Mouse (Mus musculus) midbrain, embryonic 11.5 days (tissue): ENCODE results near the gene Ei24. TPM values are rescaled to one million over a fixed set of nuclear protein-coding genes. Genes with fewer than 3 reads are reported as not detected.

Source experiments
- ATAC-seq: fragments of 200-750 bp; cut with Nextera tagmentation; 2 replicates; pipeline ENCODE4 v1.8.0; 2017; ENCODE audit warnings: moderate TSS enrichment, moderate library complexity; ENCODE audit not compliant: low FRiP score
- DNase-seq: peaks from one replicate; pipeline ENCODE4 v3.0.0; 2015; ENCODE audit warnings: low spot score; ENCODE audit errors: missing footprints
- H3K27ac ChIP-seq: fragments of 300-500 bp; sonication (generic); 2 replicates; pipeline ENCODE4 v1.5.1; 2014; ENCODE audit warnings: low read depth, low read length
- H3K27me3 ChIP-seq: fragments of 300-500 bp; sonication (generic); 2 replicates; pipeline ENCODE4 v1.6.1; 2014; ENCODE audit warnings: mild to moderate bottlenecking, low read length, moderate library complexity, mixed read lengths; ENCODE audit not compliant: control insufficient read depth, insufficient read depth
- H3K36me3 ChIP-seq: fragments of 300-500 bp; sonication (generic); 2 replicates; pipeline ENCODE4 v1.6.1; 2014; ENCODE audit warnings: mild to moderate bottlenecking, low read length, moderate library complexity, mixed read lengths; ENCODE audit not compliant: control insufficient read depth, insufficient read depth
- H3K4me1 ChIP-seq: fragments of 300-500 bp; sonication (generic); 2 replicates; pipeline ENCODE4 v1.6.1; 2014; ENCODE audit warnings: low read length; ENCODE audit not compliant: control insufficient read depth, insufficient read depth
- H3K4me2 ChIP-seq: fragments of 300-500 bp; sonication (generic); 2 replicates; pipeline ENCODE4 v1.6.1; 2014; ENCODE audit warnings: mild to moderate bottlenecking, moderate library complexity
- H3K4me3 ChIP-seq: fragments of 300-500 bp; sonication (generic); 2 replicates; pipeline ENCODE4 v1.5.1; 2014; ENCODE audit warnings: low read depth, low read length
- H3K9ac ChIP-seq: fragments of 300-500 bp; sonication (generic); 2 replicates; pipeline ENCODE4 v1.6.1; 2014; ENCODE audit warnings: low read length
- H3K9me3 ChIP-seq: fragments of 300-500 bp; sonication (generic); 2 replicates; pipeline ENCODE4 v1.6.1; 2016; ENCODE audit warnings: low read length; ENCODE audit not compliant: control insufficient read depth
- WGBS: fragments of 180-500 bp; shearing (Covaris S2); extraction: QIAGEN DNeasy Blood & Tissue Kit; methylation state at CpG from one replicate; pipeline ENCODE4 v1.1.7; 2014; 5-methylcytosine and 5-hydroxymethylcytosine counted together
- polyA plus RNA-seq: library from polyadenylated mRNA; unstranded; fragments of >200 nt; fragmentation: Nextera tagmentation; extraction: Ambion mirVana; gene quantifications from 2 replicates; pipeline ENCODE4 v1.2.1, GENCODE M21; 2014

The Ei24 gene
- polyA plus RNA-seq, 1 experiment from 2014 or later: 70.3 TPM

DNA sequence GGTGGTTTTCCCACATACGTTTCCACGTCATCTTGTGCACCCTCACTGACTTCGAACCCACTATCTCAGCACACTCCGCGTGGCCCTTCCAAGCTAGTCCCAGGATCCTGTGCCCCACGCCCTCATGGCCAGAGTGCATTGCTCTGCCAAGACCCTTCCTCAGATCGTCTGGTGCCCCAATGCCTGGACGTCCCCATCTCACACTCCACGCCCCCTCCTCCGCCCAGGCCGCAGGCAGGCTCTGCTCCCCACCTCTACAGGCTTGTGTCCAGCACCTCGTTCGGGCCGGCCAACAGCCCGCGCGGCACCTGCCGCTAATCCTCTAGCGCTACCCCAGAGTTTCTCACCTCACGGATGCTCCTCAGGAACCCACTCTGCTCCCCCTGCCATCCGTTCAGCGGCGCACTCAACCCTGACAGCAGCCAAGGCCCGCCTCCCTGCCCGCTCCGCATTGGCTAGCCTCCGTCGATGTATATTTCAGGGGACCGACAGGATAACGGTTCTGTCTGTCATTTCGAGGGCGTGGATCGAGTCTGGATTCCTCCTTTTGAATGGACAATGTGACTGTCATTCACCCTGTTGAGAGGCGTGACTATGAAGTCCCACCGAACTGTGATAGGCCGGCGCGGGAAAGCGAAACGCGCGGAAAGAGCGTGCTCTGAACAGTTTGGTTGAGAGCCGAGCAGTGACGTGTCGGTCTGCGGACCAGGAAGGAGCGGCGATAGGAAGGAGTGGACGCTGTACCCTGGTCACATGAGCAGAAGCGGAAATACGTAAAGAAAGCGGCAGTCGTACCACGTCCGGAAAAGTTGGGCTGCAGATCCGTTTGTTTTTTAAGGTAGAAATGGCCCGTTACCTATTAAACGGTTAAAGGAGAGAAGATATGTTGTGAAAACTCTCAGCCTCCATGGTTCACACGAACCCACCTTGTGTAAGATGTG, 29.7 kb downstream of the Ei24 start, which contains the start of gene Stt3a:
TSS of gene Stt3a (minus strand) at position 477 of the 941 bp plus-strand sequence.
- DNase-seq (peak; percentile 99), ATAC-seq (peak; percentile 100)
- peaks cover 10% of the 10 kb centered on the region for H3K4me1 ChIP-seq
- H3K27me3 ChIP-seq: no peaks in the 10 kb centered on the region
- peaks cover 11% of the 10 kb centered on the region; the same call in 1 of the 2 replicates for H3K36me3 ChIP-seq
- H3K4me3 ChIP-seq: peak within 1 kb of the TSS; percentile 84
- peak within 1 kb of the TSS; percentile 59 for H3K27ac ChIP-seq
- under 1% methylated on average over 60 of the region's 60 CpGs for WGBS
- peak within 1 kb of the TSS; percentile 88 for H3K4me2 ChIP-seq
- peak within 1 kb of the TSS; percentile 87 for H3K9ac ChIP-seq
- no peaks in the 10 kb centered on the region for H3K9me3 ChIP-seq

DNA sequence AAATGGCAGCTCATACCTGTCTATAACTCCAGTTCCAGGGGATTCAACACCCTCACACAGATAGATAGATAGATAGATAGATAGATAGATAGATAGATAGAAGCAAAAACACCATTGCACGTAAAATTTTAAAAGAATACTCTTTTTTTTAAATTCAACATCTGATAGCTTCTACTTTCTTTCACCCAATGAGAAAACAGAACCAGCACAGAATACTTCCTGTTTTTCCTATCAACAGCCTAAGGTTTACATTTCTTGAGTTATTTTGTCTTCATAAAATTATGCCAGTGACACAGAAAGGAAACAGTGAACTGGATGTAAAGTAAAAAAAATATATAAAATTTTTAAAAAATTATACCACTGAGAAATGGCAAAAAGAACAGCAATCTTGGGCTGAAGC, 32.8 kb downstream of the Ei24 start:
- WGBS: 91% methylated on average over 1 of the region's 1 CpGs
- Histone ChIP-seq H3K36me3 (peaks cover 15% of the 10 kb centered on the region; the same call in 1 of the 2 replicates), H3K9ac (no peak overlapping the region), H3K9me3 (no peaks in the 10 kb centered on the region), H3K27ac (no peak overlapping the region), H3K4me2 (no peak overlapping the region), H3K4me3 (no peak overlapping the region), H3K27me3 (no peaks in the 10 kb centered on the region), H3K4me1 (peaks cover 10% of the 10 kb centered on the region)
- DNase-seq: no peak
- ATAC-seq: no peak

Other genes with a start within 250 kb of the Ei24 start
- gene Gm17689, start 214.8 kb downstream of the Ei24 start, polyA plus RNA-seq: not detected in 2 replicates
- gene A630095E13Rik, start 154.0 kb downstream of the Ei24 start, polyA plus RNA-seq: not detected in 2 replicates
- not detected in 2 replicates for gene Acrv1, start 104.2 kb downstream of the Ei24 start, polyA plus RNA-seq
- 62.8 and 64.2 TPM in 2 replicates for gene Chek1, start 70.3 kb downstream of the Ei24 start, polyA plus RNA-seq
- 155 and 175 TPM in 2 replicates for gene Stt3a, start 29.7 kb downstream of the Ei24 start, polyA plus RNA-seq
- gene Fez1, start 24.5 kb upstream of the Ei24 start, polyA plus RNA-seq: 385 and 411 TPM in 2 replicates